Mouse (Mus musculus) CH12.LX (cell line): ENCODE results near the gene Slc15a3. TPM values are rescaled to one million over a fixed set of nuclear protein-coding genes. Genes with fewer than 3 reads are reported as not detected.

Experiments
- DNase-seq: peaks from one replicate; pipeline ENCODE4 v3.0.0-alpha.2; 2013; ENCODE audit errors: extremely low read depth
- H3K27ac ChIP-seq: 2 replicates; pipeline ENCODE4 v1.5.1; 2012; ENCODE audit warnings: low read depth, mild to moderate bottlenecking, control low read depth, moderate library complexity; ENCODE audit not compliant: insufficient read depth
- H3K27me3 ChIP-seq: replicated peaks from 2 replicates; pipeline ENCODE3; 2012; ENCODE audit warnings: inconsistent platforms
- H3K36me3 ChIP-seq, 2 experiments: replicated peaks in 1 of 2; 2 replicates each; pipeline versions ENCODE3 to v1.6.1; 2012; ENCODE audit warnings: inconsistent platforms in 1 of 2, low read length in 1 of 2, mild to moderate bottlenecking in 1 of 2, mixed read lengths in 1 of 2, moderate library complexity in 1 of 2; ENCODE audit not compliant: control insufficient read depth in 1 of 2, insufficient read depth in 1 of 2
- H3K4me1 ChIP-seq, 2 experiments: 2 replicates each; pipeline ENCODE4 v1.6.1; 2012; ENCODE audit warnings: inconsistent platforms in 1 of 2, moderate library complexity in 1 of 2; ENCODE audit not compliant: insufficient read depth in 2 of 2, control insufficient read depth in 1 of 2
- H3K4me2 ChIP-seq: 2 replicates; pipeline ENCODE4 v1.6.1; 2012; ENCODE audit warnings: low read depth, mild to moderate bottlenecking, control low read depth; ENCODE audit not compliant: poor library complexity, insufficient read depth, severe bottlenecking
- H3K4me3 ChIP-seq, 3 experiments: fragments of 150-350 bp in 1 of 3; sonication (generic) in 1 of 3; replicated peaks in 1 of 3; 2 replicates each; pipeline versions ENCODE3 to v1.5.1; 2011 to 2012; ENCODE audit warnings: low read depth in 2 of 3, low read length in 2 of 3, mild to moderate bottlenecking in 2 of 3, moderate library complexity in 2 of 3, control low read depth in 1 of 3, improper control_type of control experiment in 1 of 3, inconsistent platforms in 1 of 3, mixed read lengths in 1 of 3; ENCODE audit not compliant: poor library complexity in 1 of 3
- H3K79me2 ChIP-seq: replicated peaks from 2 replicates; pipeline ENCODE4 v1.6.1; 2012; ENCODE audit warnings: mild to moderate bottlenecking, moderate library complexity; ENCODE audit not compliant: control insufficient read depth, poor library complexity, insufficient read depth, severe bottlenecking; ENCODE audit errors: extremely low read depth
- H3K9ac ChIP-seq: 2 replicates; pipeline ENCODE4 v1.6.1; 2012; ENCODE audit warnings: low read depth, mild to moderate bottlenecking, control low read depth, moderate library complexity; ENCODE audit not compliant: insufficient read depth
- H3K9me3 ChIP-seq: replicated peaks from 2 replicates; pipeline ENCODE3; 2012; ENCODE audit warnings: low read length, inconsistent platforms, mixed read lengths
- BHLHE40 ChIP-seq: IDR thresholded peaks from 2 replicates; pipeline ENCODE4 v1.6.1; 2011; ENCODE audit warnings: mild to moderate bottlenecking, low read depth, low read length, improper control_type of control experiment
- CHD1 ChIP-seq: IDR thresholded peaks from 2 replicates; pipeline ENCODE4 v1.6.1; 2012; ENCODE audit warnings: low read depth, low read length, improper control_type of control experiment, inconsistent platforms
- CTCF ChIP-seq, 2 experiments: IDR thresholded peaks in 1 of 2; conservative IDR thresholded peaks in 1 of 2; 2 replicates each; pipeline ENCODE4 v1.5.1; 2011 to 2012; ENCODE audit warnings: low read depth in 2 of 2, low read length in 2 of 2, improper control_type of control experiment in 1 of 2, inconsistent platforms in 1 of 2, mild to moderate bottlenecking in 1 of 2, moderate library complexity in 1 of 2
- E2F4 ChIP-seq: IDR thresholded peaks from 2 replicates; pipeline ENCODE4 v1.6.1; 2011; ENCODE audit warnings: low read depth, low read length, improper control_type of control experiment; ENCODE audit not compliant: insufficient replicate concordance
- ELF1 ChIP-seq: IDR thresholded peaks from 2 replicates; pipeline ENCODE4 v1.6.1; 2014; ENCODE audit warnings: low read depth, mild to moderate bottlenecking, inconsistent platforms, low read length, improper control_type of control experiment
- GABPA ChIP-seq: IDR thresholded peaks from 2 replicates; pipeline ENCODE4 v1.6.1; 2012; ENCODE audit warnings: low read depth, low read length, improper control_type of control experiment, inconsistent platforms; ENCODE audit not compliant: insufficient replicate concordance
- IRF4 ChIP-seq: IDR thresholded peaks from 2 replicates; pipeline ENCODE4 v1.6.1; 2014; ENCODE audit warnings: low read depth, mild to moderate bottlenecking, inconsistent platforms, low read length, improper control_type of control experiment
- JUN ChIP-seq: IDR thresholded peaks from 2 replicates; pipeline ENCODE4 v1.6.1; 2011; ENCODE audit warnings: low read depth, mild to moderate bottlenecking, low read length, improper control_type of control experiment, moderate library complexity; ENCODE audit not compliant: insufficient read depth
- JUND ChIP-seq: conservative IDR thresholded peaks from 2 replicates; pipeline ENCODE4 v1.6.1; 2011; ENCODE audit warnings: low read depth, low read length, improper control_type of control experiment
- MAX ChIP-seq: IDR thresholded peaks from 2 replicates; pipeline ENCODE4 v1.6.1; 2011; ENCODE audit warnings: low read length, improper control_type of control experiment
- MAZ ChIP-seq: IDR thresholded peaks from 2 replicates; pipeline ENCODE4 v1.6.1; 2012; ENCODE audit warnings: low read depth, mild to moderate bottlenecking, inconsistent platforms, low read length, improper control_type of control experiment, moderate library complexity
- MEF2A ChIP-seq: IDR thresholded peaks from 2 replicates; pipeline ENCODE4 v1.6.1; 2014; ENCODE audit warnings: low read depth, mild to moderate bottlenecking, inconsistent platforms, low read length, improper control_type of control experiment, borderline replicate concordance
- MXI1 ChIP-seq: IDR thresholded peaks from 2 replicates; pipeline ENCODE4 v1.6.1; 2011; ENCODE audit warnings: mild to moderate bottlenecking, low read depth, low read length, improper control_type of control experiment
- NELFE ChIP-seq: IDR thresholded peaks from 2 replicates; pipeline ENCODE4 v1.6.1; 2011; ENCODE audit warnings: low read depth, low read length, improper control_type of control experiment
- POLR2AphosphoS2 ChIP-seq: IDR thresholded peaks from 2 replicates; pipeline ENCODE4 v1.6.1; 2011; ENCODE audit warnings: low read depth, low read length, improper control_type of control experiment
- RAD21 ChIP-seq: IDR thresholded peaks from 2 replicates; pipeline ENCODE4 v1.6.1; 2011; ENCODE audit warnings: low read depth, mild to moderate bottlenecking, low read length, improper control_type of control experiment, moderate library complexity
- SIN3A ChIP-seq: IDR thresholded peaks from 2 replicates; pipeline ENCODE4 v1.6.1; 2012; ENCODE audit warnings: low read length, improper control_type of control experiment, inconsistent platforms
- SMC3 ChIP-seq: IDR thresholded peaks from 2 replicates; pipeline ENCODE4 v1.6.1; 2011; ENCODE audit warnings: low read depth, low read length, improper control_type of control experiment
- TBP ChIP-seq: conservative IDR thresholded peaks from 2 replicates; pipeline ENCODE4 v1.6.1; 2011; ENCODE audit warnings: low read depth, low read length, improper control_type of control experiment
- USF1 ChIP-seq: IDR thresholded peaks from 2 replicates; pipeline ENCODE4 v1.6.1; 2014; ENCODE audit warnings: low read depth, mild to moderate bottlenecking, inconsistent platforms, low read length, improper control_type of control experiment
- ZC3H11A ChIP-seq: IDR thresholded peaks from 2 replicates; pipeline ENCODE4 v1.6.1; 2012; ENCODE audit warnings: low read depth, mild to moderate bottlenecking, inconsistent platforms, low read length, improper control_type of control experiment
- ZKSCAN1 ChIP-seq: IDR thresholded peaks from 2 replicates; pipeline ENCODE4 v1.6.1; 2012; ENCODE audit warnings: low read depth, inconsistent platforms, low read length, improper control_type of control experiment, borderline replicate concordance
- ZNF384 ChIP-seq: IDR thresholded peaks from 2 replicates; pipeline ENCODE4 v1.6.1; 2012; ENCODE audit warnings: low read depth, low read length, improper control_type of control experiment, inconsistent platforms
- dilution Hi-C: fragments of 300-500 bp; cut with MboI; formaldehyde crosslinking; loops from 2 replicates; pipeline ENCODE4 v1.14.3; 2020; ENCODE audit warnings: low sequenced_read_pairs; ENCODE audit not compliant: extremely low pct_unique_long_range_greater_than_20kb, extremely low pct_ligation_motif_present
- in situ Hi-C: fragments of 300-500 bp; cut with MboI; formaldehyde crosslinking; loops from 3 replicates; pipeline ENCODE4 v1.14.3; 2019; ENCODE audit warnings: low sequenced_read_pairs, low pct_ligation_motif_present, low pct_unique_long_range_greater_than_20kb, mixed read lengths
- polyA plus RNA-seq: library from polyadenylated mRNA; unstranded; fragments of >175 nt; gene quantifications from 2 replicates; pipeline ENCODE4 v1.2.1, GENCODE M21; 2012; ENCODE audit warnings: low read depth; ENCODE audit not compliant: insufficient read length
- total RNA-seq, 2 experiments: library from RNA; depleted of rRNA; stranded (reverse); fragments of 300-350 nt in 1 of 2; fragments of >200 nt in 1 of 2; gene quantifications; 2 replicates each; pipeline ENCODE4 v1.2.3; 2012 to 2014

Slc15a3 gene
- total and polyA plus RNA-seq, 3 experiments, result 84.5 to 219 (median 94.3) TPM

- no peak for TF ChIP-seq MAX
- no peak for TF ChIP-seq USF1
- TF ChIP-seq JUND, result no peak
- TF ChIP-seq ELF1, result no peak
- TF ChIP-seq E2F4, result no peak
- TF ChIP-seq MAZ, result no peak
- TF ChIP-seq CHD1, result no peak
- TF ChIP-seq GABPA, result no peak
- TF ChIP-seq SMC3, result no peak
- TF ChIP-seq IRF4, result no peak
- no peak for TF ChIP-seq RAD21
- no peak for TF ChIP-seq CTCF (conservative IDR thresholded peaks at IDR 0.05 in 1 of 2, IDR thresholded peaks at IDR 0.05 in 1 of 2; ENCODE audit: low read depth in 2 of 2, low read length in 2 of 2)
- no peak for TF ChIP-seq ZC3H11A
- no peak for TF ChIP-seq SIN3A
- no peak for TF ChIP-seq JUN
- no peak for TF ChIP-seq MEF2A
- no peak for TF ChIP-seq ZNF384
- TF ChIP-seq ZKSCAN1, result no peak
- no peak for TF ChIP-seq NELFE
- TF ChIP-seq BHLHE40, result no peak
- TF ChIP-seq, all 38 proteins: peak for 0
- no peak overlapping the region for H3K4me3 ChIP-seq
- no peak for DNase-seq
- no peak overlapping the region for H3K4me2 ChIP-seq
- H3K4me1 ChIP-seq, result peaks cover 5 to 20% of the 10 kb centered on the region in 2 experiments; a peak in 3 of 4 replicates
- H3K79me2 ChIP-seq, result no peaks in the 10 kb centered on the region
- H3K27me3 ChIP-seq, result no peaks in the 10 kb centered on the region
- dilution Hi-C loops, result no loop called here
- H3K9ac ChIP-seq, result no peak overlapping the region
- H3K9me3 ChIP-seq, result no peaks in the 10 kb centered on the region
- in situ Hi-C loops, result no loop called here
- peaks cover 80 to 89% of the 10 kb centered on the region in 2 experiments for H3K36me3 ChIP-seq
- no peak overlapping the region for H3K27ac ChIP-seq
Observed at GRCm38 (mm10) chr19:10856520-10856919, 17.0 kb downstream of the Slc15a3 start.

GRCm38 (mm10) chr19:10860072-10860497 is 20.6 kb downstream of the Slc15a3 start:
- Histone ChIP-seq H3K9me3 (no peaks in the 10 kb centered on the region), H3K27me3 (no peaks in the 10 kb centered on the region), H3K4me1 (peaks cover 5 to 25% of the 10 kb centered on the region in 2 experiments; a peak in 3 of 4 replicates), H3K36me3 (peaks cover 46 to 53% of the 10 kb centered on the region in 2 experiments)
- TF ChIP-seq TBP (no peak), POLR2AphosphoS2 (no peak), CTCF (conservative IDR thresholded peaks at IDR 0.05 in 1 of 2, IDR thresholded peaks at IDR 0.05 in 1 of 2; ENCODE audit: low read depth in 2 of 2, low read length in 2 of 2) (no peak), JUN (no peak), JUND (no peak), MXI1 (no peak), NELFE (no peak), MEF2A (no peak)
- TF ChIP-seq, all 38 proteins: peak for 0
- Histone ChIP-seq H3K27ac (no peak overlapping the region), H3K4me2 (no peak overlapping the region), H3K4me3 (no peak overlapping the region), H3K9ac (no peak overlapping the region), H3K79me2 (no peaks in the 10 kb centered on the region)
- dilution Hi-C loops (no loop called here), in situ Hi-C loops (no loop called here)
- DNase-seq, result no peak
